Mouse (Mus musculus): ENCODE results near the gene Satb1. TPM values are rescaled to one million over a fixed set of nuclear protein-coding genes. Genes with fewer than 3 reads are reported as not detected.

Gene Satb1
- total RNA-seq (2015; ENCODE audit: low replicate concordance), result 15.9 and 24.3 TPM in 2 replicates
- 4.2 and 5.6 TPM in 2 replicates for total RNA-seq (2017; ENCODE audit: low replicate concordance)

DNA sequence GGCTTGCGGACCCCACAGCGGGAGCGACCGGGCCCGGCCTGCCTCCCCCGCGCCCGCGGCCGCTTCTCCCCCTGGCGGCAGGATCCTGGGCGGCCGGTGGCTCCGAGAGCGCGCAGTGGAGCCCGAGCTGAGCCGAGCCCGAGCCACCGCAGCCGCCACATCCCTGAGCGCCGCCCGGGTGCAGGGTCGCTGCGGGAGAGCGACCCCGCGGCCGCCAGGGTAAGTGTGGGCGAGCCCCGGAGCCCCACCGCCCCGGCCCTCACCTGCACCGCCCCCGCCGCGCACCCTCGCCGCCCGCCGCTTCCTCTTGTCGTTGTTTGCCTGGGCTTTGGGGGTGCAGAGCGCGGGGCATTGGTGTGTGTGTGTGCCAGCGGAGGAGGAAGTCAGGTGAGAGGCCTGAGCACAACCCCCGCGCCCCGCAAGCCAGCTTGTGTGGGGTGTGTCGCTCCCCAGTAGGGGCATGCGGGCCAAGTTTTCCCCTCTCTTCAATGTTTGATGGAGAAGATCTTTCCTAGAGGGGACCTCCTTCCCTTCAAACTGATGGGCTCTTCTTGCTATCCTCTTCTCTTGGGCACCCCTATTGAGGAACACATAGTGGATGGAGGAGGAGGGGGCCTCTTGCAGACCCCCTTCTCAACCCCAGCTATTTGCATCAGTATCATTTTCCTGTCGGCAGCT is at the start of gene Satb1:
TSS of gene Satb1 (minus strand) at position 391 of the 678 bp plus-strand sequence.
- no peak for ATAC-seq (replicated peaks; ENCODE audit: low FRiP score, poor library complexity, severe bottlenecking)

DNA sequence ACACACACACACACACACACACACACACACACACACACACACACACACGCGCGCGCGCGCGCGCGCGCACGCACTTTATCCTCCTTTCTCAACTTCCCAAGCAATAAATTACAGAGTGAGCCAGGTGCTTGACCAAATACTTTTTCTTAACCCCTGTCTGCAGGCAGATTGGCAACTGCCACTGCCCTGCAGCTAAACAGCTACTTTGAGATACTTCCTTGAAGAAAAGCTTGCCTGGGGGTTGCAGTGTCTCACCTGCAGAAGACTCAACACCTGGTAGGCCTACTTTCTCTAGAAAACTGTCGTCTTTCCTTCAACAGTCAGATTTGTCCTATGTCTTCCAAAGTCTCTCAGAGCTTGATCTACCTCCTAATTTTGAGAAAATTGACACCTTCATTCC is 49.5 kb upstream of the Satb1 start:
- no peak for ATAC-seq (replicated peaks; ENCODE audit: low FRiP score, poor library complexity, severe bottlenecking)

DNA sequence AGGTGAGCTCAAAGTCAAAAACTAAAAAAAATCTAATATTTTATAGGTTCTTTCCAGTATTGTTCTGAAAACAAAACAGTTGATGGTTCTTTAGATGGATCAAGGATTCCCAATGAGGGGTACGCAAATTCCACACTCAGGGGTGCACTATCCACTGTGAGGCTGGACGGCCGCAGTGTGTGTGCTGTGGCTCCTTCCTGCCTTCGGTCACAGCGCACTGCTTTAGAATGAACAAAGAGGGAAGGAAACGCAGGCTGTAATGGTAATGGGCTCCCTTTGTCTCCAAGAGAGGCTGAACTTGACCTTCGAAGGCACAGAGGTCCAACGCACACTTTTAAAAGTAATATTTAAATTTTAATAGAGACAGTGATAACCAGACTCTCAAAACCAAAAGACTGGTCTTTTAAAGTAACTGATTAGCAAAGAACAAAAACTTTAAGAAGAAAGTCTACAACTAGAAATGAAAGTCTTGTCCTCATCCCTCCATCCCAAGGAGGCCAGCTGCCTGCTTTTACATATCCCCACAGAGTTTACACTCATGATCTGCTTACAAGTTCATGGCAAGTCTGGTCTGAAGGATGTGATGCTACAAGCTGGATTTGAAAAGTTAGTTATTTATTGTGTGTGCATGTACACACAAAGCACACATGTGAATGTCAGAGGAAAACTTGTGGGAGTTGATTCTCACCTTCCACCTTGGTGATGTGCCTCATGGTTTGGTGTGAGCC is 48.0 kb upstream of the Satb1 start:
- no peak for ATAC-seq (replicated peaks; ENCODE audit: low FRiP score, poor library complexity, severe bottlenecking)

DNA sequence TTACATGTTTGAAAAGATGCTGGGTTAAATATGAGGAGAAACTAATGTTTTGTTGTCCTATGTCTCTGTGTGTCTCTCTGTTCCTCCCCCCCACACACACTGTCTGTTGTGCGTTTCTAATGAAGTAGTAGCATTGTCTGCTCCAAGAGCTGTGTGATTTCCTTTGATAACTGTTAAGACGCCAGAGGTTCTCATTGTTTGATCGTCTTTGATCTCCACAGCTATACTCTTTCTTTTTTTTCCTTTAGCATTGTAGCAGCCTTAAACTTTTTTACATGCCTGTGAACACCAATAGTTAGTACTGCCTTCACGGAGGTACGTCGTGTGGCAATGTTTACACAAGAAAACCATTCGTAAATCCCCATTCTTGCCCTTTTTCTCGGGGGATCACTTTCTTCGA is 47.1 kb upstream of the Satb1 start:
- no peak for ATAC-seq (replicated peaks; ENCODE audit: low FRiP score, poor library complexity, severe bottlenecking)

DNA sequence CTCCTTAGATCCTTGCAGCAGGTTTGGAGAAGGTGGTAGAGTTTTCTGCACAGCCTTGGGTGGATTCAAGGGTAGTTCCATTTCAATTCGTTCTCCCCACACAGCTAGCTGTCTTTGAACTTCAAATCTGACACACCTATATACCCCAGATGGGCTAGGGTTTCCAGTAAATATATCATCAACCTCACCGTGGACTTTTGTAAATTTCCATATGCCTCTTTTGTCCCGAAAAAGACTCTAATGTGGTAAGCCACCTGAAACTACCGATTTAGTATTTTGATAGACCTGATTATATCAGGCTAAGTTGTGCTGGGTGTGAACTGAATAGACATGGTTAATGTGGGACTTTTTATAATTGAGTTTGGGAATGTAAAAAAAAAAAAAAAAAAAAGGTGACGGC is 46.6 kb upstream of the Satb1 start:
- ATAC-seq (replicated peaks; ENCODE audit: low FRiP score, poor library complexity, severe bottlenecking), result no peak

DNA sequence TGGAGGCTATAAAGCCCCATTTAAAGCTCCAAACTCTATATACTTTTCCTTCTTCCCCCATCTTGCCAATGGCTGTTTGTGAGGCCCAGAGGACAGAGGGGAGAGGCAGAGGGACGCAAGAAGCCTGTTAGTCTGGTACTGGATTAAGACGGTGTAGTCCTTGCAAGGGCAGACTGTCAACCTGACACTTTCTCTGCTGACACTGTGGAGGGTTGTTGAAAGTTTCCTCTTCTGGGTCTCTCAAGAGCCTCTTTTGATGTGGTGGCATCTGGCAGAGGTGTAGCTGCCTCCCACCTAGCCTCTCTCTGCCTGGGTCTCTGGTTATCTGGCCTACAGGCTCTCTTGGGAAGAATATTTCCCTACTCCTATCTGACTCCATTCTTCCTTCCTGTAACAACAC is 46.1 kb upstream of the Satb1 start:
- no peak for ATAC-seq (replicated peaks; ENCODE audit: low FRiP score, poor library complexity, severe bottlenecking)

DNA sequence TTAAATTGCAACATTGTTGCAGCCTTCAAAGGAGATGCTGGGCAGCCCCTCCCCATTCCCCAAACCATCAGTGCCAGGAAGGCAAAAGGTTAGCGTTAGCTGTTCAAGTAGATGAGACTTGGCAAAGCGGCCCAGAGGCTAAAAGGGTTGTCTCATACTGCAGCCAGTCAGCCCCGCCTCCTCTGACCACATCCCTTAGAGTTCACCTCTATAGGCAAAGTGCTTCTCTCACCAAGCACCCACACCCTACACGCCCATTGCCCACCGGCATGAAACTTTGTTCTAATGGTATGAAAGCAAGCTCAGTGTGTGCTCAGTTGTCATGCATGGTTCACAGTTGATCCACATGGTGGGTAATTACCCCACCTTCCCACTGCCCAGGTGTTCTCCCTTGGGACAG is 43.4 kb upstream of the Satb1 start:
- ATAC-seq (replicated peaks; ENCODE audit: low FRiP score, poor library complexity, severe bottlenecking), result no peak

DNA sequence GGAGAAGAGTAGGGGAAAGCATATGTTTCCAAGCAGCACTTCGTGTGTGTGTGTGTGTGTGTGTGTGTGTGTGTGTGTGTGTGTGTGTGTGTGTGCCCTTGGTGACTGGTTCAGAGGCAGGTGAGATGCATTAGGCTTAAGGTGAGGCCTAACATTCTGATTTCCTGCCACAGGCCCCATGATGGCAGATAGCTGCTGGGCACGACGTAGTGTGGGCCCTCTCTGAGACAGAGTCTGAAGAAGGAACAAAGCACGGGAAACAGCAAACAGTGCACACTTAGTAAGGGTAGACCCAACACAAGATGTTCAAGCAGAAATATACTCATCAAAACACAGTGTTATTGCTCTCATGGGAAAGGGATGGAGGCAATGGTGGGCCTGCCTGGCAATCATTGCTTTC is 24.5 kb upstream of the Satb1 start:
- ATAC-seq (replicated peaks; ENCODE audit: low FRiP score, poor library complexity, severe bottlenecking), result no peak

DNA sequence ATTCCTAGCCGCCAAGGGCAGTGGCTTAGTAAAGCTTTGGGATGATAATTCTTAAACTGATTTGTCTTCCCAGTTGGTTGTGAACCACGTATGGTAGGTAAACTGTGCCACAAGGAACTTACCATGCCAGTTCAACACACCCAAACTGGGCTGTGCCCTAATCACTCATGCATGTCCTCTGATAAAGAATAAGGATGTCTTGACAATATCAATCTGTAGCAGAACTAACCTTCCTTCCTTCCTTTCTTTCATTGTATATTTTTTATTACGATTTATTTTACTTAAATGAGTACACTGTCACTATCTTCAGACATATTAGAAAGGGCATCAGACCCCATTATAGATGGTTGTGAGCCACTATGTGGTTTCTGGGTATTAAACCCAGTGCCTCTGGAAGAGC is 23.2 kb upstream of the Satb1 start:
- no peak for ATAC-seq (replicated peaks; ENCODE audit: low FRiP score, poor library complexity, severe bottlenecking)

DNA sequence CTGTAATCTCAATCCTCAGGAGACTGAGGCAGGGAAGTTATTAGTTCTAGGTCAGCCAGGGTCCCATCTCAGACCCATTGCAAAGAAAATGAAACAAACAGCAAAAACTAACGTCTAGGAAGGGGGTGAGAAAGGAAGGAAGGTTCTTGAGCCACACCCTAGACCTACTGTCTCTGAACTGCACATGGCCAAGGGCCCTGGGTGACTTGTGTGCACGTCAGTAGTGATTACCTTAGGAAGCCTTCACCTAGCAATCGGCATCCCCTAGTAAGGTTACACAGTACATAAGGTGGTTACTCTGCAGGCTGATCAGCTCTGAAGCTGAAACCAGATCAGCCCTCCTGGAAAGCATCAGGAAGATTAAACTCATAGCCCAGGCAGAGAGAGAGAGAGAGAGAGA is 22.2 kb upstream of the Satb1 start:
- ATAC-seq (replicated peaks; ENCODE audit: low FRiP score, poor library complexity, severe bottlenecking), result no peak

DNA sequence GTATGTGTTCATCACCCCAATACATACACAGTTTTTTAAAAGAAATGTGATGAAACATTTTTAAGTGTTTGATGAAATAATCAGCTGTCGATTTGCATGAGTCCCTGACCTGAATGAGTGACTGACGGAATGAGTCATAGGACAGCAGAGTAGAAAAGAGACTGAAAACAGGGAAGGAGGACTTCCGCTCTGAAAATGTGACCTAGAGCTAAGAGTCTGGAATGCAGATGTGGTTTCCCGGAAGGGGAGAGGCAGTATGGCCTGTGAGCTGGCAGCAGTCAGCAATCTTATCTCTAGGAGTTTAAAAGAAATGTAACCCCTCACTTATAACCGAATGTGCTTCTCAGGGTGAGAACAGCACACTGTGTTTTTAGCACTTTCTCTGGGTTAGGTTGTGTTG is 20.9 kb upstream of the Satb1 start:
- no peak for ATAC-seq (replicated peaks; ENCODE audit: low FRiP score, poor library complexity, severe bottlenecking)

DNA sequence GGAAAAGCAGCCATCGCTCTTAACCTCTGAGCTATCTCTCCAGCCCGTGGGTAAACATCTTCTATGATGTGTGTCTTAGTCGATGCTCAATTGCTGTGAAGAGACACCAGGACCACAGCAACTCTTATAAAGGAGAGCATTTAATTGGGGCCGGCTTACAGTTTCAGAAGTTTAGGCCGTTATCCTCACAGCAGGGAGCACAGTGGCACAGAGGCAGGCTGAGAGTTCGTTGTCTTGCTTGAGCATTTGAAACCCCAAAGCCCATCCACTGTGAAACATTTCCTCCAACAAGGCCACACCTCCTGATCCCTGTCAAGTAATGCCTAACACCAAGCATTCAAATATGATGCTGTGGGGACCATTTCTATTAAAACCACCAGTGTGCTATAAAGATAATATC is 7.5 kb upstream of the Satb1 start:
- no peak for ATAC-seq (replicated peaks; ENCODE audit: low FRiP score, poor library complexity, severe bottlenecking)

DNA sequence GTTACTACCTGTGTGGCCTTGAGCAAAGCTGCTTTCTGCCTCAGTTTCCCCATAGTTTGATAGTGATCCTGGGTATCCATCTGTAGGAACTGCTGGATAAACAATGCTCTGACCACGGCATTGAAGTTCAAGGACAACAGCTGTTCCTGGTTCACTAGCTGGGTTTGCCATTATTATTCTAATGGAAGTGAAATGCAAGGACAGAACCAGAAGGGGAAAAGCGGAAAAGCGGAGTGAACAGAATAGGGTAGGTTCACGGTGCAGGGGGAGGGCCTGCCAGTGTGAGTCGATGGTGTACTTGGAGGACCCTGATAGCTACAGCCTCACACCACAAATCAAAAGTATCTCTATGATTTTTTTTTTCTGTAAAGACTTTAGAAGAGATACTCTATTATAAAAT is 6.4 kb upstream of the Satb1 start:
- ATAC-seq (replicated peaks; ENCODE audit: low FRiP score, poor library complexity, severe bottlenecking), result no peak

DNA sequence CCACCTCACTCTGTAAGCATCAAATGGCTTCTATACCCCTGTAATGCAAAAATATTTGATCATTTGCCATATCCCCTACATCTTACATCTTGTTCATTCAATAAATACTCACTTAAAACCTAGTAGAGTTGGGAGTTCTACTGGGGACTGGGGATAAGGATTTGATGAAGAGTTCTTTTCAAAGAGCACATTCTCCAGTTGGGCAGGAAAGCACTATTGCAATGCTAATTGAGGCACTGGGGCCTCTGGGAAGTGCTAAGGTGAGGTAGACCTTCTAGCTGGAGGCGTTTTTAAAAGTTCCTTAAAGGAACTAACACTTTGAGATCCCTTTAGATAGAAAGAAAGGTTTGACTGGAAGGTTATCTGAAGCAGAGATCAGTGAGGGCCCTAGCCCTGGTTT is 3.8 kb upstream of the Satb1 start:
- no peak for ATAC-seq (replicated peaks; ENCODE audit: low FRiP score, poor library complexity, severe bottlenecking)

DNA sequence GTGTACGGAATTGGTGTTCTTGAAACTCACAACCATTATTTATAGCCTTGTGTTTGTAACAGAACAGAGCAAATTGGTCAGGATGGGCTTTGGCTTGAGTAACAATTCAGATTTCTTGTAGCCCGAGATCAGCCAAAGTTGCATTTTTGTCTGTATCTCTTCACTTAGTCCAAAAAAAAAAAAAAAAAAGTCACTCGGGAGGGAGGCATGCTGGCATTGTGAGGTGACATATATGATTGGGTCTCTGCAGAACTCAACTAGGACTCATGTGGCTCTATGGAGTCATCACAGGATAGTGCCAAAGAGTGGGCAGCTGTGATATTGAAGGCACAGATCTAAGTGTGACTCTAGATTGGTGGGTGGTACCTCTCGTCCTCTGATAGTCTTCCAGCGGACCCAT is 3.2 kb upstream of the Satb1 start:
- ATAC-seq (replicated peaks; ENCODE audit: low FRiP score, poor library complexity, severe bottlenecking), result no peak

DNA sequence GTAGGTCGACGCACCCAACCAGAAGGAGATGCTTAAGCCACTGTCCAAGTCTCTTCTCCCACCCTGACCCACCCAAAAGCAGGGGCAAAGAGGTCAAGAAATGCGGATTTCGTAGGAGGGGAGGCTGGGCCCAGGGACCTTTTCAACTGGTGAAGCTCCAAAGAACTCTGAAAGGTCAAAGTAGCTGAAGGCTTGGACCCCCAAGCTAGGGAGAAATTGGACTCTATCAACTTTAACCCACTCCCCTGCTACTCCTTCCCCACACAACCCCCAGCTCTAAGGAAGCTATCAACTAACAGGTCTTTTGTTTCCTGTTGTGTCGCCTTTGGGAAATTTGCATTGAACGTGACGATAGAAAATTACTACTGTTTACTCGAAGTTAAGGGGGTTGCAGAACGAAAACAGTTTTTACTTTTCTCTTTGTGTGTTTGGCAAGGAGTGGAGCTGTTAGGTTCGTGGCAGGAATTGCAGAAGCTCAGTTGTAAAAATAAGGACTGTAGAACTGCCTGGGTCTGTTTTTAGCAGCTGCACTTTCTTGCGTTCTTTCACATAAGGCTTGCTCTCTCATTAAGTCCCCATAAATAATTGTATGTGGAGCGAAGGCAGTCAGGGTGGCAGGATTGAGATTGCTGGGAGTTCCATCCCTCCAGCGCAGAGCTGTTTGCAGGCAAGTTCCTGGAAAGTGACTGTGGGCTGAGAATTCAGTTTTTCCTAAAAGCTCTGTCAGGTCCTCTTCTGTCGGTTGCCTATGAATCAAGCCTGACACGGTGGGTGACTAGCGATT is 680 bp upstream of the Satb1 start:
- no peak for ATAC-seq (replicated peaks; ENCODE audit: low FRiP score, poor library complexity, severe bottlenecking)

DNA sequence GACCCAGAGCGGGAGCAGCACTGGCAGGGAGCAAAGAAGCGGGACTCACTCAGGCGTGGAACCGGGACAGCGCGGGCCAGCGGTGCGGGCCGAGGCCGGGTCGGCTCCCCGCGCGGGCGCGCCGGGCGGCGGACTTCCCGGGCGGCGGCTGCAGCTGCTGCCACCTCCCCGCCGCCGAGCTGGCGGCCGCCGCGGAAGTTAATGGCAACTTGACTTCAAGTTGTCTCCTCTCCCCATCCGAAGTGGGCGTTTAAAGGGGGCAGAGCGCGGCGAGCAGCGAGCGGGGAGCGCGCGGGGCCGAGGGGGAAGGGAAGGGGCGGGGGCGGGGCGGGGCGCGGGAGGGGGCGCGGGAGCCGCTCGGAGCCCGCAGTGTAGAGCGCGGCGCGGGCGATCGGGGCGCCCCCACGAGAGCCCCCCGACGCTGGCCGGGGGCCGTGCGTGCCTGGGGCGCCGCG is 642 bp downstream of the Satb1 start:
- no peak for ATAC-seq (replicated peaks; ENCODE audit: low FRiP score, poor library complexity, severe bottlenecking)

DNA sequence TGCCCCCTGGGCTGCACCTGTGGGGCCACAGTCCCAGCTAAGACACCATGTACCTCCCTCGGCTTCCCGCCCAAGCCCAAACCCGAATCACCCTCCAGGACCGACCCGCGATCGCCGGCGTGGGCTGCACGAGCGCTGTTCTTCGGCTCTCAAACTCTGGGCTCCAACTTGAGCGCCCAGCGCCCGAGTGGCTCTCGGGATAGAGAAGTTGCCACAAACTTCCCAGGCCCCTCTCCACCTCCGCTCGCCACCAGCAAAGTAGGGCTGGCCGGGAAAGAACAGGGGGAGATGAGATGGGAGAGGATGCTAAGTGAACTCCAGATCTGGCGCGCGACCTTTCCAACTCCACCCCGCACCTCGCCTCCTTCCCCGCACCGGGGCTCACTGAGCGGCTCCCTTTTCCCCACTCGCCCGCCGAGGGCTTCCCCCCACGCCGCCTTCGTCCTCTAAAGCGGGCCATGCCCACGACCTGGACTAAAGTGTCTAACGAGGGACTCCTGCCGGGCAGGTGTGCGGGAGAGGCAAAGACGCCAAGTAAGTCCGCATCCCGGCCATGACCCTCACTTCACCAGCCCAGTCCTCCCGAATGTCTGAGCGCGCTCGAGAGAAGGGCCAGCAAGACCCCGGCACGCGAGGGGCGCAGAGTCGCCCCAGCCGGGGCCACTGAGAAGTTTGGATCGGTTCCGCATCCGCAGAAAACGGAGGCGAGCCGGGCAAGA is 1.2 kb downstream of the Satb1 start:
- ATAC-seq (replicated peaks; ENCODE audit: low FRiP score, poor library complexity, severe bottlenecking), result no peak

DNA sequence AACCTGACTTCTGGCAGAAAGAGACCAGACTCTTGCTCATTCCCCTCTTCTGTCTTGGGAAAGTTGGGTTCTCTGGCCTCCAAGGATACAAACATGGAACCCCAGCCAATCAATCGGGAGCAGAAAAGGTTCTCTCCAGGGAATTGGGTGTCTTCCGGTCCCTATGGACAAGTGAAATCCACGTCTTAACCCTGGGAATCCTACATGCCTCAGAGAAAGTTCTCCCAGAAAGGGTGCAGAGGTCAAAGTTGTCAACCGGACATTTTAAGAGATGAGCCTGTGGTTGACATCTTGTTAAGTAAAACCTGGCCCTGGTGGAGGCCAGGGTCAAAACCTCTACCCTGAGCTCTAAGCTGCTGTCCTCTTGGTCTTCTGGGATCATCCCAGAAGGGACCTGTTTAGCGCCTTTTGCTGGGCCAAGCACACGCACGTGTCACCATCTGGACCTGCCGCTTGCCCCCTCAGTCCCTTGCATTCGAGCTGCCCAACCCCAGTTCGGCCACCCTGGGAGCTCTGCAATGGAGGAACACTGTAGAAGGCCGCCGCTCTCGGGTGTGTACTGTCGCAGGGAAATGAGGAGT is 1.9 kb downstream of the Satb1 start:
- no peak for ATAC-seq (replicated peaks; ENCODE audit: low FRiP score, poor library complexity, severe bottlenecking)

DNA sequence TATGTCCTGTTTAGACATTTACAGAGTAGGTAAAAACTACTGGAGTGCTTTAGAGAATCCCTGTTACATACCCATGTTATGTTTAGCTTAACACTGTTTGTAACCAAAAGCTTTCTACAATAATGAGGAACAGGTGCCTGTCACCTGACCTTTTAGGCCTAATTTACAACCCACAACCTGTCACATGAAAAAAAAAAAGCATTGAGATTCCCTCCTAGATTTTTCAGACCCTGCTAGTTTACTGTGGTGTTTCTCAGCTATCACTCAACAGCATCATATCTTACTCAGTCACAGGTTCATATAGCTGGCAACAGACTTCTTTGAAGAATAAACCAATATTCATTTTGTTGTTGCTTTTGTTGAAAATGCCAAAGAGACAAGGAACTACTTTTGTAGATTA is 3.7 kb downstream of the Satb1 start:
- no peak for ATAC-seq (replicated peaks; ENCODE audit: low FRiP score, poor library complexity, severe bottlenecking)

Data from erythroid progenitor cell, adult 5-6 weeks (primary cell).